Mouse (Mus musculus): ENCODE data around the gene Atf7. TPM values are rescaled to one million over a fixed set of nuclear protein-coding genes. Genes with fewer than 3 reads are reported as not detected.
A peak's percentile ranks its signal among the peaks of the same experiment; 100 is the strongest.
"Not testable (repeated sequence)": the region's sequence is repeated elsewhere in the genome, so short reads cannot be mapped to it uniquely, and the experiment has no call there.

Atf7 gene
- polyA plus RNA-seq, 1 experiment from 2014 or later, result 14.2 TPM

- Histone ChIP-seq H3K27ac (ENCODE audit: low read depth, low read length) (no peak overlapping the region), H3K4me2 (ENCODE audit: low read depth) (no peak overlapping the region), H3K9ac (ENCODE audit: low read length) (no peak overlapping the region), H3K27me3 (ENCODE audit: control insufficient read depth, insufficient read depth, low read length) (no peaks in the 10 kb centered on the region), H3K4me3 (ENCODE audit: low read depth, low read length) (no peak overlapping the region), H3K9me3 (ENCODE audit: control insufficient read depth, low read length) (no peaks in the 10 kb centered on the region), H3K4me1 (ENCODE audit: control insufficient read depth, insufficient read depth, low read length) (no peaks in the 10 kb centered on the region), H3K36me3 (ENCODE audit: control insufficient read depth, insufficient read depth, low read length) (peaks cover 18% of the 10 kb centered on the region)
- 91% methylated on average over 8 of the region's 8 CpGs for WGBS
- ATAC-seq (ENCODE audit: insufficient read depth, low FRiP score, low TSS enrichment), result no peak
- no peak for DNase-seq (ENCODE audit: low spot score)
Measured at GRCm38 (mm10) chr15:102663825-102664224, 38.6 kb upstream of the Atf7 start.

GRCm38 (mm10) chr15:102662601-102663000 is 37.3 kb upstream of the Atf7 start:
- H3K36me3 ChIP-seq (ENCODE audit: control insufficient read depth, insufficient read depth, low read length), result peaks cover 14% of the 10 kb centered on the region
- H3K4me1 ChIP-seq (ENCODE audit: control insufficient read depth, insufficient read depth, low read length); ATAC-seq (ENCODE audit: insufficient read depth, low FRiP score, low TSS enrichment): not testable (repeated sequence)

DNA sequence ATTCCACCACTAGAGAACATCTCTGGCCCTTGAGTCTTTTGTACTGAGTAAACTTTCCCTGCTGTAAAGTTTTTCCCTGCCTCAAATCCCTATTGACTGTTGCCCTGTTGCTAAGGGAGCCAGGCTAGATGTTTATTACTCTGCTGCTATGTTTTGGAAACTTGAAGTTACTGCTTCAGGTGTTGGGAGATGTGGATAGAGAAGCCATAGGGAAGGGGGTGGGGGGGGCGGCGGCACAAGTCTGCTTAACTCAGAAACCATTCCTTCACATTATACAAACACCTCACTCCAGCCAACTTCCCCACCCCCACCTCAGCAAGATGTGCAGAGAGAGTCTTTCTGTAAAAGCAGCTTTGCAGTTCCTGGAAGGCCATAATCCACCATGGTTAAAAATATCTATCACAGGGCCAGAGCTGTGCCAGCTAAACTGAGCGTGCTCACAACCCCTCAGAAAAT is 32.7 kb upstream of the Atf7 start:
- ATAC-seq (ENCODE audit: insufficient read depth, low FRiP score, low TSS enrichment), result no peak
- H3K4me1 ChIP-seq (ENCODE audit: control insufficient read depth, insufficient read depth, low read length), result no peaks in the 10 kb centered on the region; the same call in 1 of the 2 replicates
- H3K9ac ChIP-seq (ENCODE audit: low read length), result no peak overlapping the region
- H3K9me3 ChIP-seq (ENCODE audit: control insufficient read depth, low read length), result no peaks in the 10 kb centered on the region
- H3K4me3 ChIP-seq (ENCODE audit: low read depth, low read length), result no peak overlapping the region
- no peak overlapping the region for H3K4me2 ChIP-seq (ENCODE audit: low read depth)
- H3K27ac ChIP-seq (ENCODE audit: low read depth, low read length), result no peak overlapping the region
- no peaks in the 10 kb centered on the region for H3K27me3 ChIP-seq (ENCODE audit: control insufficient read depth, insufficient read depth, low read length)
- no peaks in the 10 kb centered on the region; the same call in 1 of the 2 replicates for H3K36me3 ChIP-seq (ENCODE audit: control insufficient read depth, insufficient read depth, low read length)
- WGBS, result 70% methylated on average over 3 of the region's 3 CpGs
- DNase-seq (ENCODE audit: low spot score), result no peak

More at GRCm38 (mm10) chr15:102662601-102663000, 37.3 kb upstream of the Atf7 start:
- WGBS, result no CpG with 5 or more reads among the region's 2 CpGs
- H3K4me3 ChIP-seq (ENCODE audit: low read depth, low read length); H3K9ac ChIP-seq (ENCODE audit: low read length); DNase-seq (ENCODE audit: low spot score); H3K27me3 ChIP-seq (ENCODE audit: control insufficient read depth, insufficient read depth, low read length); H3K9me3 ChIP-seq (ENCODE audit: control insufficient read depth, low read length); H3K27ac ChIP-seq (ENCODE audit: low read depth, low read length); H3K4me2 ChIP-seq (ENCODE audit: low read depth): not testable (repeated sequence)

DNA sequence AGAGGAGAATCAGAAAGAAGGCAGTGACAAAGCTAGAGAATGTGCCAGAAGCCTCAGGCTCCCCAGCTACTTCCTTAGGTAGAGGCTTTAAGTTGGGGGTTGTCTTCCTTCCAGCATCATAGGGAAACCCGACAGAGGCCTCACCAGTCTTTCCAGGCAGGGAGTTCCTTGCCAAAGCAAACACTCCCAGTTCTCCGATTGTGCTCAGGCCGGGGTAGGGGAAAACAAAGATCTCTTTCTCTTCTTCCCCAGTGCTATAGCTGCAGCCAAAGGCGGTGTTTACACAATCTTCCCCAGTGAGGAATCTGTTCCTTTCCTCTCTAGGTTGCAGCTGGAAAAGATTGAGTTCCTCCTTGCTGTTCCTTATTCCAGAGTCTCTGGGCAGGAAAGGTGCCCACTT is 31.4 kb upstream of the Atf7 start:
- H3K4me2 ChIP-seq (ENCODE audit: low read depth), result no peak overlapping the region
- no peak overlapping the region for H3K4me3 ChIP-seq (ENCODE audit: low read depth, low read length)
- ATAC-seq (ENCODE audit: insufficient read depth, low FRiP score, low TSS enrichment) (no peak), DNase-seq (ENCODE audit: low spot score) (peak; percentile 25)
- no peaks in the 10 kb centered on the region for H3K9me3 ChIP-seq (ENCODE audit: control insufficient read depth, low read length)
- H3K27ac ChIP-seq (ENCODE audit: low read depth, low read length), result peak overlapping the region; percentile 24; the same call in 1 of the 2 replicates
- no peaks in the 10 kb centered on the region; the same call in 1 of the 2 replicates for H3K4me1 ChIP-seq (ENCODE audit: control insufficient read depth, insufficient read depth, low read length)
- 15% methylated on average over 4 of the region's 4 CpGs for WGBS
- H3K36me3 ChIP-seq (ENCODE audit: control insufficient read depth, insufficient read depth, low read length), result no peaks in the 10 kb centered on the region
- H3K27me3 ChIP-seq (ENCODE audit: control insufficient read depth, insufficient read depth, low read length), result no peaks in the 10 kb centered on the region
- H3K9ac ChIP-seq (ENCODE audit: low read length), result no peak overlapping the region

- H3K27ac ChIP-seq (ENCODE audit: low read depth, low read length); H3K4me1 ChIP-seq (ENCODE audit: control insufficient read depth, insufficient read depth, low read length); H3K4me2 ChIP-seq (ENCODE audit: low read depth); DNase-seq (ENCODE audit: low spot score); H3K9ac ChIP-seq (ENCODE audit: low read length); H3K4me3 ChIP-seq (ENCODE audit: low read depth, low read length); ATAC-seq (ENCODE audit: insufficient read depth, low FRiP score, low TSS enrichment); H3K27me3 ChIP-seq (ENCODE audit: control insufficient read depth, insufficient read depth, low read length); H3K9me3 ChIP-seq (ENCODE audit: control insufficient read depth, low read length); H3K36me3 ChIP-seq (ENCODE audit: control insufficient read depth, insufficient read depth, low read length): not testable (repeated sequence)
- 86% methylated on average over 8 of the region's 9 CpGs for WGBS
Measured at GRCm38 (mm10) chr15:102651928-102652660, 26.8 kb upstream of the Atf7 start.

- WGBS, result 86% methylated on average over 3 of the region's 3 CpGs
Measured at GRCm38 (mm10) chr15:102651107-102651506, 25.8 kb upstream of the Atf7 start.

GRCm38 (mm10) chr15:102635817-102636216 is 10.6 kb upstream of the Atf7 start:
- no peak overlapping the region for H3K4me2 ChIP-seq (ENCODE audit: low read depth)
- no peaks in the 10 kb centered on the region for H3K9me3 ChIP-seq (ENCODE audit: control insufficient read depth, low read length)
- ATAC-seq (ENCODE audit: insufficient read depth, low FRiP score, low TSS enrichment), result no peak
- no peaks in the 10 kb centered on the region for H3K4me1 ChIP-seq (ENCODE audit: control insufficient read depth, insufficient read depth, low read length)
- no peaks in the 10 kb centered on the region for H3K27me3 ChIP-seq (ENCODE audit: control insufficient read depth, insufficient read depth, low read length)
- H3K4me3 ChIP-seq (ENCODE audit: low read depth, low read length), result no peak overlapping the region
- H3K9ac ChIP-seq (ENCODE audit: low read length), result no peak overlapping the region
- DNase-seq (ENCODE audit: low spot score), result no peak
- no peak overlapping the region for H3K27ac ChIP-seq (ENCODE audit: low read depth, low read length)
- H3K36me3 ChIP-seq (ENCODE audit: control insufficient read depth, insufficient read depth, low read length), result no peaks in the 10 kb centered on the region
- WGBS, result 88% methylated on average over 3 of the region's 3 CpGs

More at GRCm38 (mm10) chr15:102651107-102651506, 25.8 kb upstream of the Atf7 start:
- H3K27ac ChIP-seq (ENCODE audit: low read depth, low read length), result no peak overlapping the region
- H3K9ac ChIP-seq (ENCODE audit: low read length), result no peak overlapping the region
- H3K4me1 ChIP-seq (ENCODE audit: control insufficient read depth, insufficient read depth, low read length), result no peaks in the 10 kb centered on the region
- H3K27me3 ChIP-seq (ENCODE audit: control insufficient read depth, insufficient read depth, low read length), result no peaks in the 10 kb centered on the region
- no peak overlapping the region for H3K4me3 ChIP-seq (ENCODE audit: low read depth, low read length)
- DNase-seq (ENCODE audit: low spot score) (no peak), ATAC-seq (ENCODE audit: insufficient read depth, low FRiP score, low TSS enrichment) (no peak)
- no peaks in the 10 kb centered on the region for H3K9me3 ChIP-seq (ENCODE audit: control insufficient read depth, low read length)
- H3K4me2 ChIP-seq (ENCODE audit: low read depth), result no peak overlapping the region
- H3K36me3 ChIP-seq (ENCODE audit: control insufficient read depth, insufficient read depth, low read length), result no peaks in the 10 kb centered on the region

DNA sequence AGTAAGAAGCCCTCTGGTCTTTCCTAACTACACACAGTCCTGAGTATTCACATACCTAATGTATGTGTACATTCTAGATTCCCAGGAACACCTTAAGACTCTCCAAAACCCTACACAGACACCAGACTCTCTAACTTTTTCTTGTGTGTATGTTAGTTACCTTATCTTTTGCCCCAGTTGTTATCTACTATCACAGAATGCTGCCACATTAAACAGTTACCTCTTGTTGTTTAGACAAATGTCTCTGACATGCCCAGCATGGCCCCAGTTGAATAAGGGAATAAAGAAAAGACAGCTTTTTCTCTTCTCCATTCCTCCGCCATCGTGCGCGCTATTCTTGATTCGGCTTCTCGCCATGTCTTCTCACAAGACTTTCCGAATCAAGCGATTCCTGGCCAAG is 9.4 kb upstream of the Atf7 start:
- H3K36me3 ChIP-seq (ENCODE audit: control insufficient read depth, insufficient read depth, low read length), result no peaks in the 10 kb centered on the region
- no peak overlapping the region for H3K4me2 ChIP-seq (ENCODE audit: low read depth)
- no peaks in the 10 kb centered on the region for H3K4me1 ChIP-seq (ENCODE audit: control insufficient read depth, insufficient read depth, low read length)
- no peaks in the 10 kb centered on the region for H3K27me3 ChIP-seq (ENCODE audit: control insufficient read depth, insufficient read depth, low read length)
- no peak for DNase-seq (ENCODE audit: low spot score)
- H3K27ac ChIP-seq (ENCODE audit: low read depth, low read length), result no peak overlapping the region
- 92% methylated on average over 8 of the region's 8 CpGs for WGBS
- no peaks in the 10 kb centered on the region for H3K9me3 ChIP-seq (ENCODE audit: control insufficient read depth, low read length)
- no peak overlapping the region for H3K4me3 ChIP-seq (ENCODE audit: low read depth, low read length)
- no peak overlapping the region for H3K9ac ChIP-seq (ENCODE audit: low read length)
- no peak for ATAC-seq (ENCODE audit: insufficient read depth, low FRiP score, low TSS enrichment)

DNA sequence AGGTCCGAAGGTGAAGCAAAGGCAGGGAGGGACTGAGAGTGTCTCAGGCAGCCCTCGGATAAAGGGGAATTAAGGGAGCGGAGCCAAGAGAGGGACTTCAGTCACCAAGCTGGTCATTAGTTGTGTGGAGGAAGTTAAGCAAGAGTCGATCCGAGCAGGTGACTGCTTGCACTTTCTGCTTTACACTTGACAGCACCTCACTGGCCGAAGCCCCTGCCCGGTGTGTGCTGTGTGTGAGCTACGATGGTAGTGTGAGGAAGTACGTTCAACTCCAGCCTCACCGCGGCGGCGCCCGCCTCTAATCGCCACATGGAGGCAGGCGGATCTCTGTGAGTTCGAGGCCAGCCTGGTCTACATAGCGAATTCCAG is 407 bp upstream of the Atf7 start:
- 2% methylated on average over 18 of the region's 18 CpGs for WGBS
- H3K4me2 ChIP-seq (ENCODE audit: low read depth), result peak overlapping the region; percentile 85
- peak overlapping the region; percentile 93 for H3K27ac ChIP-seq (ENCODE audit: low read depth, low read length)
- peaks cover 8% of the 10 kb centered on the region for H3K4me1 ChIP-seq (ENCODE audit: control insufficient read depth, insufficient read depth, low read length)
- H3K4me3 ChIP-seq (ENCODE audit: low read depth, low read length), result peak overlapping the region; percentile 56
- no peaks in the 10 kb centered on the region for H3K9me3 ChIP-seq (ENCODE audit: control insufficient read depth, low read length)
- ATAC-seq (ENCODE audit: insufficient read depth, low FRiP score, low TSS enrichment) (no peak), DNase-seq (ENCODE audit: low spot score) (no peak)
- H3K9ac ChIP-seq (ENCODE audit: low read length), result peak overlapping the region; percentile 77
- H3K27me3 ChIP-seq (ENCODE audit: control insufficient read depth, insufficient read depth, low read length), result no peaks in the 10 kb centered on the region
- no peaks in the 10 kb centered on the region for H3K36me3 ChIP-seq (ENCODE audit: control insufficient read depth, insufficient read depth, low read length)

All from neural tube, embryonic 11.5 days (tissue).